Mouse (Mus musculus) CH12.LX (cell line): ENCODE results near the gene Ccr8.

Experiments
- CTCF ChIP-seq, 2 experiments: IDR thresholded peaks in 1 of 2; conservative IDR thresholded peaks in 1 of 2; 2 replicates each; pipeline ENCODE4 v1.5.1; 2011 to 2012; ENCODE audit warnings: low read depth in 2 of 2, low read length in 2 of 2, improper control_type of control experiment in 1 of 2, inconsistent platforms in 1 of 2, mild to moderate bottlenecking in 1 of 2, moderate library complexity in 1 of 2
- ELF1 ChIP-seq: IDR thresholded peaks from 2 replicates; pipeline ENCODE4 v1.6.1; 2014; ENCODE audit warnings: low read depth, mild to moderate bottlenecking, inconsistent platforms, low read length, improper control_type of control experiment
- EP300 ChIP-seq: IDR thresholded peaks from 2 replicates; pipeline ENCODE4 v1.6.1; 2011; ENCODE audit warnings: low read length, improper control_type of control experiment
- POLR2A ChIP-seq: IDR thresholded peaks from 2 replicates; pipeline ENCODE4 v1.6.1; 2011; ENCODE audit warnings: low read depth, mild to moderate bottlenecking, improper control_type of control experiment, low read length
- POLR2AphosphoS2 ChIP-seq: IDR thresholded peaks from 2 replicates; pipeline ENCODE4 v1.6.1; 2011; ENCODE audit warnings: low read depth, low read length, improper control_type of control experiment
- TBP ChIP-seq: conservative IDR thresholded peaks from 2 replicates; pipeline ENCODE4 v1.6.1; 2011; ENCODE audit warnings: low read depth, low read length, improper control_type of control experiment
- ZMIZ1 ChIP-seq: IDR thresholded peaks from 2 replicates; pipeline ENCODE4 v1.6.1; 2012; ENCODE audit warnings: low read depth, mild to moderate bottlenecking, inconsistent platforms, low read length, improper control_type of control experiment
- ZNF384 ChIP-seq: IDR thresholded peaks from 2 replicates; pipeline ENCODE4 v1.6.1; 2012; ENCODE audit warnings: low read depth, low read length, improper control_type of control experiment, inconsistent platforms

DNA sequence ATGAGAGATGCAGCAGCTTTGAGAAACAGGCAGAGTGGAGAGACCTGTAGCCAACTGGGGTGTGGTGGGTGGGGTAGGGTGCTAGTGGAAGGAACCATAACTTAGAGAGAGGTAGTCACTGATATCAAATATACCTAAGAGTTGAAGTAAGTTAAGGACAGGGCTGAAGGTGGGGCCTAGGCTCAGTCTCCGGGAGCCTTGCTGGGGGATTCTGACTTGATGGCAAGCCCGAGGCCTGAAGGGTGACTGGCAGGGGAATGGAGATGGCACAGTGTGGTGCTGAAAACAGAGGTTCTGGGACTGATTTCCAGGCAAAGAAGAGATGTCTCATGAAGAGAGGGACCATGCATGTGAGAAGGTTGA lies 22.9 kb downstream of the Ccr8 start:
- TF ChIP-seq POLR2A (no peak), EP300 (no peak), CTCF (conservative IDR thresholded peaks at IDR 0.05 in 1 of 2, IDR thresholded peaks at IDR 0.05 in 1 of 2; ENCODE audit: low read depth in 2 of 2, low read length in 2 of 2) (no peak), ZNF384 (no peak), ZMIZ1 (no peak), TBP (no peak), POLR2AphosphoS2 (no peak), ELF1 (no peak)
